Mouse (Mus musculus) cerebral cortex, adult 2 months (tissue): Measurements from ENCODE around the gene Mob2.

ENCODE experiments used
- WGBS: fragments of 180-500 bp; shearing (Covaris S2); methylation state at CpG from one replicate; pipeline ENCODE4 v1.1.7; 2018; 5-methylcytosine and 5-hydroxymethylcytosine counted together

The Mob2 gene

GRCm38 (mm10) chr7:142079365-142079764 is 18.5 kb upstream of the Mob2 start:
- WGBS = 54% methylated on average over 5 of the region's 5 CpGs

- WGBS = 36% methylated on average over 3 of the region's 3 CpGs
These were observed 16.3 kb upstream of the Mob2 start for GRCm38 (mm10) chr7:142077138-142077537.

- 66% methylated on average over 8 of the region's 8 CpGs for WGBS
These were observed 13.5 kb upstream of the Mob2 start for GRCm38 (mm10) chr7:142074146-142074886.

GRCm38 (mm10) chr7:142071212-142071578 is 10.3 kb upstream of the Mob2 start:
- 2% methylated on average over 8 of the region's 10 CpGs for WGBS

- 23% methylated on average over 13 of the region's 13 CpGs for WGBS
These were observed 9.8 kb upstream of the Mob2 start for GRCm38 (mm10) chr7:142070458-142071211.

GRCm38 (mm10) chr7:142068429-142068828 is 7.6 kb upstream of the Mob2 start:
- 73% methylated on average over 4 of the region's 4 CpGs for WGBS

GRCm38 (mm10) chr7:142060185-142060930 is 507 bp downstream of the Mob2 start:
- under 1% methylated on average over 66 of the region's 66 CpGs for whole genome bisulfite sequencing

- WGBS = 62% methylated on average over 2 of the region's 2 CpGs
These were observed 1.8 kb downstream of the Mob2 start for GRCm38 (mm10) chr7:142059024-142059423.

- WGBS = 91% methylated on average over 1 of the region's 1 CpGs
These were observed 3.7 kb downstream of the Mob2 start for GRCm38 (mm10) chr7:142057121-142057520.

GRCm38 (mm10) chr7:142056601-142057061 is 4.2 kb downstream of the Mob2 start:
- 37% methylated on average over 1 of the region's 1 CpGs for WGBS

GRCm38 (mm10) chr7:142055431-142055830 is 5.4 kb downstream of the Mob2 start:
- WGBS = 87% methylated on average over 3 of the region's 3 CpGs

GRCm38 (mm10) chr7:142045932-142046331 is 14.9 kb downstream of the Mob2 start:
- WGBS = 95% methylated on average over 1 of the region's 1 CpGs

- WGBS = 53% methylated on average over 2 of the region's 2 CpGs
These were observed 15.5 kb downstream of the Mob2 start for GRCm38 (mm10) chr7:142045344-142045743.

GRCm38 (mm10) chr7:142040756-142041155 is 20.1 kb downstream of the Mob2 start:
- WGBS = 79% methylated on average over 3 of the region's 3 CpGs

- 70% methylated on average over 4 of the region's 4 CpGs for WGBS
These were observed 23.2 kb downstream of the Mob2 start for GRCm38 (mm10) chr7:142037553-142038170.

- WGBS = 52% methylated on average over 2 of the region's 2 CpGs
These were observed 25.6 kb downstream of the Mob2 start for GRCm38 (mm10) chr7:142035048-142035811.

- 54% methylated on average over 2 of the region's 2 CpGs for WGBS
These were observed 26.7 kb downstream of the Mob2 start for GRCm38 (mm10) chr7:142034198-142034597.

- 84% methylated on average over 4 of the region's 4 CpGs for WGBS
These were observed 34.9 kb downstream of the Mob2 start for GRCm38 (mm10) chr7:142025926-142026325.

GRCm38 (mm10) chr7:142025196-142025595 is 35.7 kb downstream of the Mob2 start:
- whole genome bisulfite sequencing = 88% methylated on average over 2 of the region's 2 CpGs

GRCm38 (mm10) chr7:142020827-142021226 is 40.0 kb downstream of the Mob2 start:
- 60% methylated on average over 3 of the region's 3 CpGs for WGBS

- 49% methylated on average over 2 of the region's 2 CpGs for WGBS
These were observed 41.2 kb downstream of the Mob2 start for GRCm38 (mm10) chr7:142019699-142020098.
